ENCODE assay signal across 13 mouse cellular contexts in the genomic region with DNA sequence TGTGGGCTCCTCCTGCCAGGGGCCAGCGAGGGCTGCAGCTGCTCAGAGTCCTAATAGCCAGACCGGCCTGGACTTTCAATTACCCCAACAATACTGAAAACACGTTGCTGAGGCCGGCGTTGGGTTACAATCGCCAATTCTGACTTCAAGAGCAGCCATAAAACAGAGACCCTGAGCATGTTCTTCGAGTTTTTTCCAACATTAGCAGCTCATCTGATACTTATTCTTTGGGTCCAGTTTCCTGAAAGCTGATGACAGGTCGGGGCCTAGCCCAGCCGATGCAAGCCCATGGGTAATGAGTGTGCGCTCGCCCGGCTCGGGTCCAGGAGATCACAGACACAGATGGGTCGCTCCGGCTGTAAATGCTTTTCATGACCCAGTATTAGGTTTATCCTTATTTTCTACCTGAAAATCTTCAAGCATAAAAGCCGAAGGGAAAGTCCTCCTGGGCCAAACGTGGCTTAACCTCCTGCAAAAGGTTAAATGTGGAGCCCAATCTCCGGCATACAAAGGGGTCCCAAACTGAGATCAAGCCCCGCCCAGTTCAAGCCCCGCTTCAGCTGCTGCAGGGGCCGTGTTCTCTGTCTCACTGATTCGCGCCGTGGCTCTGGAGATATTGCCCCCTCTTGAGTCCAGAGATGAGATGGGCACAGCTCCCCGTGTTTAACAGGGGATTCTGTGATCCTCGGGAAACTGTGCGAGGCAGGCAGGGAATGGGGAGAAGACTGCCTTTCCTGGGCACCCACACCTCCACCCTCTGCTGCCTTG.
DNase-seq lines count a peak whose midpoint lies in the region; ATAC-seq and TF ChIP-seq lines count a peak whose summit lies in the region.
"Had no signal": no experiment of that assay in that cellular context is flagged by ENCODE, and none has a peak within 500 bp of the region (broad histone marks: within the 10 kb centered on the region; RNA-seq: fewer than 3 reads in every experiment).

No protein-coding gene starts in this region.

- 59% methylated on average over 27 of the region's 27 CpGs for WGBS in heart, embryonic 15.5 days
- 10% methylated on average over 27 of the region's 27 CpGs for WGBS in limb, embryonic 13.5 days

- H3K27me3 ChIP-seq in heart, embryonic 15.5 days: peaks cover 17% of the 10 kb centered on the region
- peaks cover 72% of the 10 kb centered on the region for H3K27me3 ChIP-seq in E14TG2a.4 (ENCODE audit: insufficient read depth, low read length)
- H3K27me3 ChIP-seq in limb, embryonic 13.5 days: peaks cover 63% of the 10 kb centered on the region

- H3K9ac ChIP-seq in heart, embryonic 15.5 days: no peak overlapping the region
- H3K9ac ChIP-seq in limb, embryonic 13.5 days: peak overlapping the region; percentile 36; the same call in 1 of the 2 replicates

- H3K9me3 ChIP-seq in heart, embryonic 15.5 days (replicated peaks): no peaks in the 10 kb centered on the region
- H3K9me3 ChIP-seq in E14TG2a.4 (ENCODE audit: low read length): no peaks in the 10 kb centered on the region
- no peaks in the 10 kb centered on the region for H3K9me3 ChIP-seq in limb, embryonic 13.5 days

- no peak for DNase-seq in heart, adult 9 months (ENCODE audit: low spot score in 2 of 2)
- peak; percentile 23 for DNase-seq in ZHBTc4 (ENCODE audit: low read depth, low spot score)
- no peak for DNase-seq in adrenal gland, adult (ENCODE audit: inconsistent age in 2 of 2, low spot score in 1 of 2)
- DNase-seq in ovary, adult 18-20 months (ENCODE audit: low spot score): no peak
- DNase-seq: adrenal gland, adult 8-10 months; cerebellum, adult 11 months; gastrocnemius, postnatal 36 days; kidney, adult 8-10 months; lung, postnatal 10 days had no signal

- 0 out of 2 replicates have a peak overlapping the region, but pooled peaks have one; percentile 20 for H3K4me2 ChIP-seq in heart, embryonic 15.5 days
- H3K4me2 ChIP-seq in limb, embryonic 13.5 days (replicated peaks): peak overlapping the region; percentile 41

- no peak for TF ChIP-seq CTCF in E14TG2a.4 (conservative IDR thresholded peaks at IDR 0.05; ENCODE audit: low read length)

- H3K27ac ChIP-seq in heart, embryonic 15.5 days: no peak overlapping the region
- H3K27ac ChIP-seq in limb, embryonic 13.5 days: no peak overlapping the region

- H3K4me3 ChIP-seq in heart, embryonic 15.5 days: no peak overlapping the region
- peak overlapping the region; percentile 52 for H3K4me3 ChIP-seq in E14TG2a.4 (replicated peaks; ENCODE audit: low read length)
- no peak overlapping the region for H3K4me3 ChIP-seq in limb, embryonic 13.5 days
- H3K4me3 ChIP-seq: myocyte had no signal

- no peaks in the 10 kb centered on the region for H3K36me3 ChIP-seq in heart, embryonic 15.5 days
- H3K36me3 ChIP-seq in E14TG2a.4 (ENCODE audit: insufficient read depth, low read length): no peaks in the 10 kb centered on the region
- H3K36me3 ChIP-seq in limb, embryonic 13.5 days: no peaks in the 10 kb centered on the region

- no peak for ATAC-seq in heart, embryonic 15.5 days (replicated peaks; ENCODE audit: insufficient number of reproducible peaks, insufficient read depth, low FRiP score, low read depth)
- peak; percentile 46; the same call in 1 of the 2 replicates for ATAC-seq in limb, embryonic 13.5 days (ENCODE audit: low FRiP score, low read depth)

- peaks cover 7% of the 10 kb centered on the region for H3K4me1 ChIP-seq in heart, embryonic 15.5 days (replicated peaks)
- peaks cover 13% of the 10 kb centered on the region for H3K4me1 ChIP-seq in E14TG2a.4 (replicated peaks; ENCODE audit: low read depth, low read length)
- peaks cover 90% of the 10 kb centered on the region for H3K4me1 ChIP-seq in limb, embryonic 13.5 days
